Mouse (Mus musculus) liver, postnatal 0 days (tissue): ENCODE data around the gene Oaz1.

Experiments
- CTCF ChIP-seq: sonication (generic); IDR thresholded peaks from 2 replicates; pipeline ENCODE4 v1.5.1; 2016; ENCODE audit warnings: antibody characterized with exemption, low read depth
- EP300 ChIP-seq: IDR thresholded peaks from 2 replicates; pipeline ENCODE4 v1.6.1; 2016; ENCODE audit warnings: antibody characterized with exemption, low read depth, mild to moderate bottlenecking

DNA sequence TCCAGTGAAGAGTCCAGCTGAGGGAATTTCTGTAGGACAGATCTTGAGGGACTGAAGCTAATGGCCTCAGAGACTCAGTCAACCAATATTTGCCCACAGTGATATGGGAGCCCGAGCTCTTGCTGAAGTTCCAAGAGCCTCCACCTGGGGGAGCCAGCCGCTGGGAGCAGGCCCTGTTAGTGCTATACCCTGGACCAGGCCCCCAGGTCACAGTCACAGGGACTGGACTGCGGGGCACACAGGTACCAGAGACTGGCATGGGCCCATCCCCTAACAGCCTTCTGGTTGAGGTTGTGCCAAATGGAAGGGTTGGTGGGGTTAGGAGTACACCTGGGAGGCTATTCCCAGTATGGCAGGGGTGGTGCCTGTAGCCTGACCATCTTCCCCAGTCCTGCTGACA lies 20.5 kb upstream of the Oaz1 start:
- TF ChIP-seq CTCF: peak; percentile 91
- no peak for TF ChIP-seq EP300
